Mouse (Mus musculus): ENCODE data around the gene AI854703. TPM values are rescaled to one million over a fixed set of nuclear protein-coding genes. Genes with fewer than 3 reads are reported as not detected.
A peak's percentile ranks its signal among the peaks of the same experiment; 100 is the strongest.
"Not testable (repeated sequence)": the region's sequence is repeated elsewhere in the genome, so short reads cannot be mapped to it uniquely, and the experiment has no call there.

AI854703 gene
- polyA plus RNA-seq, 1 experiment: 14.0 TPM

DNA sequence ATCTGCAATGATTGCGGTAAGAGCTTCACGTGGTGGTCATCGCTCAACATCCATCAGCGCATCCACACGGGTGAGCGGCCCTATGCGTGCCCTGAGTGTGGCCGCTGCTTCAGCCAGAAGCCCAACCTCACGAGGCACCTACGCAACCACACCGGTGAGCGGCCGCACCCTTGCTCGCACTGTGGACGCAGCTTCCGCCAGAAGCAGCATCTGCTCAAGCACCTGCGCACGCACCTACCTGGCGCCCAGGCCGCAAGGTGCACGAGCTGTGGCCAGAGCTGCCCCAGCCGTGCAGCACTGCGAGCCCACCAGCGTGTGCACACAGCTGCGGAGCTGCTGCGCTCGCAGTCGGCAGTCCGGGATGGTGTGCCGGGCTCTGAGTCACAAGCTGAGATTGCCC, 6.5 kb upstream of the AI854703 start:
- no peak for DNase-seq (ENCODE audit: low read depth)
- no peak for TF ChIP-seq POLR2A (IDR thresholded peaks at IDR 0.05; ENCODE audit: borderline replicate concordance, extremely low read depth, insufficient read depth, insufficient read length, poor library complexity, severe bottlenecking)
- TF ChIP-seq CTCF (IDR thresholded peaks at IDR 0.05; ENCODE audit: borderline replicate concordance, extremely low read depth, insufficient read depth, insufficient read length): no peak

DNA sequence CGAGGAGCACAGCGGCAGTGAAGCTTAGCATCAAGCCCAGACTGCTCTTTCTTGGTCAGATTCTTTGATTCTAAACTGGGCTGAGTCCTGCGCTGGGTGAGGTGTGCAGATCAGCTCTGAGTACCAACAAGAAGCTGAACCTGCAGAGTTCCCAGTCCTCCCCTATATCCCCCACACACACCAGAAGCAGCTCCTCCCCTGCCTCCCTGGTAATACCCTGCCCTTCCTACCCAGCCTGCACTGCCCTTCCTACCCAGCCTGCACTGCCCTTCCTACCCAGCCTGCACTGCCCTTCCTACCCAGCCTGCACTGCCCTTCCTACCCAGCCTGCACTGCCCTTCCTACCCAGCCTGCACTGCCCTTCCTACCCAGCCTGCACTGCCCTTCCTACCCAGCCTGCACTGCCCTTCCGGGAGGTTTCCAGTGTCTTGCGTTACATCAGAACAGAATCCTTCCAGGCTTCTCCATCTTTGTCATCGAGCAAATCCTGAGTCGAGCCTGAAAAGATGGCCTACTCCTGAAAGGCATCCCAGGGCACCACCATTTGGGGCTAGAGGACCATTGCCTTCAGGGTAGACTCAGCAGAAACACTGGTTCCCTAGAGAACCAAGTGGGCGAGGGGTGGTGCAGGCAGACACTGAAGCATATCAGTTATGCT, 4.2 kb upstream of the AI854703 start:
- not testable (repeated sequence) for DNase-seq (ENCODE audit: low read depth)

DNA sequence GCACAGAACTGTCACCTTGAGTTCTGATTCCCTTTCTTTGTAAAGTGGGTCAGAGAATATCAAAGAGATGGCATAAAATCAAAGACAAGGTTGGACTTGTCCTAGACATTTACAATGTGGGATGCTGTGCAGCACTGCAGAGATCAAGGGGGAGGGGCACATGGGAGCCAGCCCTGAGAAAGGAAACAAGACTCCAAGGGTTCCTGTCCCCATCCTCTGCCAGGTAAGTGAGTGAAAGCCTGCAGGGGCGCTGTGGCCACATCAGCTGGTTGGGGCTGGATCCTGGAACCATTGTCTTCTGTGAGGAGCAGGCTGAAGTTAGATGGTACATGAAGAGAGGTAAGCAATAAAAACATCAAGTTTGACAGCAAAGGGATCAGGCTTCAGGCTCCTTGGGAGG, 3.1 kb upstream of the AI854703 start:
- TF ChIP-seq POLR2A (IDR thresholded peaks at IDR 0.05; ENCODE audit: borderline replicate concordance, extremely low read depth, insufficient read depth, insufficient read length, poor library complexity, severe bottlenecking) (no peak), CTCF (IDR thresholded peaks at IDR 0.05; ENCODE audit: borderline replicate concordance, extremely low read depth, insufficient read depth, insufficient read length) (no peak)
- no peak for DNase-seq (ENCODE audit: low read depth)

DNA sequence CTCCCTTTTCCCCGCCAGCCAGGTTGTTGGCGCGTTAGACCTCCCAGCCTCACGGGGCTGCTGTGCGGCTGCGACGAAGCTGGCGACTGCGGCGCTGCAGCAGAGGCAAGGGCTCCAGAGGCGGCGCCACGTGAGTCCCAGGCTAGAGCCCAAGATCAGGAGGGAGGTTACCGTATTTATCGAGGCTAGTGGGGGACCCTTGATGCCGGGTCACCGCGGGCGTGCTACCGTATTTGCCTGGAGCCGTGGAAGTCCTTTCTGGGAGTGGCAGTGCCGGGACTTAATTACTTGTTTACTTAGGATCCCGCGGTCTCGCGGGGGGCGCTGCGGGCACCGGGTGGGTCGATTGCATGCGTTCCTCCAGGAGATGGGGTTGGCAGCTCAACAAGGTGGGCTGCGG, 420 bp downstream of the AI854703 start:
- no peak for TF ChIP-seq CTCF (IDR thresholded peaks at IDR 0.05; ENCODE audit: borderline replicate concordance, extremely low read depth, insufficient read depth, insufficient read length)
- TF ChIP-seq POLR2A (IDR thresholded peaks at IDR 0.05; ENCODE audit: borderline replicate concordance, extremely low read depth, insufficient read depth, insufficient read length, poor library complexity, severe bottlenecking): no peak
- DNase-seq (ENCODE audit: low read depth): peak; percentile 76

DNA sequence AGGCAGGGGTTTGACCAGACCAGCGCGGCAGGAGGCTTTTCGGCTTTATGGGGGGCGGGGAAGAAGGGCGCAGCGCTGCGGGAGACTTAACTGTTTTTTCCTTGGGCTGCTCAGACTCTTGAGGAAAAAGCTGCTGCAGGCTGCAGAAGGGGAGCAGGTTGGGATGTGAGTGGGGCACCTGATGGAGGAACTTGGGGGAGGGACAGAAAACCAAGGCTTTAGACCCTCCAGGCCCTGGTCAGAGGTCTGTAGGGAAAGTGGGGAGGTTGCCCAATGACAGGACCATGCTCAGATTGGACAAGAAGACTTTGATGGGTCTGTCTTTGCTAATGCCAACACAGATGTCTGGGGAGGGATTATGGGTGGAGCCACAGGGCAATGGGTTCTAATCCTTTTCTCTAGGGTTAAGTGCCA, 954 bp downstream of the AI854703 start:
- DNase-seq (ENCODE audit: low read depth): no peak
- no peak for TF ChIP-seq POLR2A (IDR thresholded peaks at IDR 0.05; ENCODE audit: borderline replicate concordance, extremely low read depth, insufficient read depth, insufficient read length, poor library complexity, severe bottlenecking)
- no peak for TF ChIP-seq CTCF (IDR thresholded peaks at IDR 0.05; ENCODE audit: borderline replicate concordance, extremely low read depth, insufficient read depth, insufficient read length)

DNA sequence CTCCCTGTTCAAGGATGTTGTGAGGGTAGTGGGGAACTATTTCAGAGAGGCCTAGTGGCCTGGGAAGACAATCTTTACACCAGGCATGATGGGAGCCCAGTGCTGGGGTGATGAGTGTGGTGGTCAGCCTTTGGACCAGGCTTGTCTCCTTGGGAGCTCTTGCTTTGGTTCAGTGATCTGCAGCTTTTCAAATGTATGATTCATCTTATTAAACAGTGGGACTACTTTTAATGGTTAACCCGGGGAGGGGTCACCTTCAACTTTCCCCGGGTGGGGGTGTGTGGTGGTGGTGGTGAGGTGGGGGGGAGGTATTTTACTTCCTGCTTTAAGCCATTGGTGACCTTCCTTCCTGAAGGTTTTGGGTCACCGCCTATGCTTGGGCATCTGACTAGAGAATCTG, 1.8 kb downstream of the AI854703 start:
- no peak for DNase-seq (ENCODE audit: low read depth)
- TF ChIP-seq CTCF (IDR thresholded peaks at IDR 0.05; ENCODE audit: borderline replicate concordance, extremely low read depth, insufficient read depth, insufficient read length) (no peak), POLR2A (IDR thresholded peaks at IDR 0.05; ENCODE audit: borderline replicate concordance, extremely low read depth, insufficient read depth, insufficient read length, poor library complexity, severe bottlenecking) (no peak)

DNA sequence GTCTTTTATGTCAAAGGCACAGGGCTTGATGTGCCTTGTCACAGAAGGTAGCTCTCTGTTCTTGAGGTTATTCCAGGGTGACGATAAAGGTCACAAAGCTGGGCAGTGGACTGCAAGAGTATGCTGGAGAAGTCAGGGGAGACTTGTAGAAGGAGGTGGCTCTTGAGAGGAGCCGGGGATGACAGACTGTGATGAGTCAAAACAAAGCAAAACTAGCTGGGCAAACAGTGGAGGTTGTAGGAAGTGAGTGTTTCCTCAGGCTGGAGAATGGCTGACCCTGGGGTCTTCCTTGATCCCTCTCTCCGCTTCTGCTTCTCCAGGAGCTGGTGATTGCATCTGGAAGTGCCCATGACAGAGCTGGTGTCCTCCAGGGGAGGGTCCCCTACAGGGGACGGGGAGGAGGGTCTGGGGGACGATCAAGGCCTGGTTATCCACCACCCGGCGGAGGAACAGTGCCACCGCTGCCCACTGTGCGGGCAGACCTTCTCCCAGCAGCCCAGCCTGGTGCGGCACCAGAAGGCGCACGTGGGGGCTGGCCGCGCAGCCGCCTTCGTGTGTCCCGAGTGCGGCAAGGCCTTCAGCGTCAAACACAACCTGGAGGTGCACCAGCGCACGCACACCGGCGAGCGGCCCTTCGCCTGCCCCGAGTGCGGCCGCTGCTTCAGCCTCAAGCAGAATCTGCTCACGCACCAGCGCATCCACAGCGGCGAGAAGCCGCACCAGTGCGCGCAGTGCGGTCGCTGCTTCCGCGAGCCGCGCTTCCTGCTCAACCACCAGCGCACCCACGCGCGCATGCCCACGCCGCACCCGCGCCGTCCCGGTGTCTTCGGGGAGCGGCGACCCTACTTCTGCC, 2.5 kb downstream of the AI854703 start:
- TF ChIP-seq CTCF (IDR thresholded peaks at IDR 0.05; ENCODE audit: borderline replicate concordance, extremely low read depth, insufficient read depth, insufficient read length) (no peak), POLR2A (IDR thresholded peaks at IDR 0.05; ENCODE audit: borderline replicate concordance, extremely low read depth, insufficient read depth, insufficient read length, poor library complexity, severe bottlenecking) (peak; percentile 37; the same call in 1 of the 2 replicates)
- peak; percentile 71 for DNase-seq (ENCODE audit: low read depth)

DNA sequence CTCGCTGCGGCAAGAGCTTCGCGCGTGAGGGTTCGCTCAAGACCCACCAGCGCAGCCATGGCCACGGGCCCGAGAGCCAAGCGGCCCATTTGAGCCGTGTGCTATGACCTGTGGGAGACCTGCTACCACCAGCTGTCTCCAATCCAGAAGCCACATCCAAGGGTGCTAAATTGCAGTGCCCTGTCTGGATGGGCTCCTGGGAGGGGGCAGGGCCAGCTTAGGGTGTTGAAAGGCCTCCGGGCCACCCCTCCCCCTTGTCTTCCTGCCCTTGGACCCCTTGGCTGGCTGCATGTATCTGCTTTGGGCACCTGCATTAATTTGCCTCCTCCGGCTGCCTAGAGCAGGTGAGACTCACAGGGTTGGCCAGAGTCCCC, 3.1 kb downstream of the AI854703 start:
- DNase-seq (ENCODE audit: low read depth): no peak
- TF ChIP-seq CTCF (IDR thresholded peaks at IDR 0.05; ENCODE audit: borderline replicate concordance, extremely low read depth, insufficient read depth, insufficient read length) (no peak), POLR2A (IDR thresholded peaks at IDR 0.05; ENCODE audit: borderline replicate concordance, extremely low read depth, insufficient read depth, insufficient read length, poor library complexity, severe bottlenecking) (no peak)

DNA sequence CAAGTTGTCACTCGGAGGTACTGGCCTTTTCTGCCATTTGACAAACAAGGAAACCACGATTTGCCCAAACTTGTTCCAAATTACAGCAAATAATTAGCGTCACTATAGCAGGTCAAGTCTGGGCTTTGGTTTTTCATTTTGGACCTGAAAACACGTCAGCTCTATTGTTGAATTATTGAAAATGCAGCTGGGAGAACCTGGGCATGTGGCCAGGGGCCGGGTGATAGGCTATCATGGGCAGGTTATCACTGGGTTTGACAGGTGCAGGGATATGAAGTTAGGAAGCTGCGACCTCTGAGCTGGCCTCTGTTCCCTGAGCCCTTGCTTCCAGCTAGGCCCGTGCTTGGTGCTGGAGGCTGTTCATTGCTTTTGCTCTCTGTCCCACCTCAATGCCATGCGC, 4.3 kb downstream of the AI854703 start:
- DNase-seq (ENCODE audit: low read depth): no peak
- no peak for TF ChIP-seq POLR2A (IDR thresholded peaks at IDR 0.05; ENCODE audit: borderline replicate concordance, extremely low read depth, insufficient read depth, insufficient read length, poor library complexity, severe bottlenecking)
- TF ChIP-seq CTCF (IDR thresholded peaks at IDR 0.05; ENCODE audit: borderline replicate concordance, extremely low read depth, insufficient read depth, insufficient read length): no peak

DNA sequence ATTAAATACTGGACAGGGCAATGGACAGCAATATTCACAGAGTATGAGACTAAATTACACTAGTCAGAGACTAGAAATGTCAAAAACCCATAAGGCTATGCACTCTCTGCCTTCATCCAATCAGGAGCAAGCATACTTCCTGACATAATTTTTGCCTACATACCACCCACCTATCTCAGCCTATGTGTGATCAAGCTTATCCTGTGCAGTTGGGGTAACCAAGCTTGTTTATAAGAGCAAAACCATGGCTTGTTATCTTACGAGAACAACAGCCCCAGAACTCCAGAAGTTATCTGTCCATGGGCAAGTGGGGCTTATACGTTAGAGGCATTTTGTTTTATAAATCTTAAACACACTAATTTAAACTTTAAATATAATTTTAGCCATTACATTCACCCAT, 8.5 kb downstream of the AI854703 start:
- no peak for TF ChIP-seq POLR2A (IDR thresholded peaks at IDR 0.05; ENCODE audit: borderline replicate concordance, extremely low read depth, insufficient read depth, insufficient read length, poor library complexity, severe bottlenecking)
- no peak for TF ChIP-seq CTCF (IDR thresholded peaks at IDR 0.05; ENCODE audit: borderline replicate concordance, extremely low read depth, insufficient read depth, insufficient read length)
- no peak for DNase-seq (ENCODE audit: low read depth)

DNA sequence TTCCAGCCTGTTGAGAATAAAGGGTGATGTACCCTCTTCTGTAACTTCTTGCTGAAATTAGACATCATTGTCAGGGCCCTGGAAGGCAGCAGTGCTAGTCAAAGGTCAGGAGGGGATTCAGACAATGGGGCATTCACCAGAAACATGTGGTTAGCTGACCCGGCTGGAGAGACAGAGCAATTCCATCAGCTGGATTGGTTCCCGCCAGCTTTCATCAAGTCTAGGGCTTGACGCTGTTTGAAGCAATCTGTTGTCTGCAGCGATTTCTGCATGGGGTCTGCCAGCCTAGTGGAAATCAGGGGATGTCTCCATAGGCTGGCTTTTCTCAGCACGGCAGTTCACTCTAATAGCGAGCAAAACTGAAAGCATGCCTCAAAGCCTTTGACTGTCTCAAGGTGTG, 10.0 kb downstream of the AI854703 start:
- no peak for TF ChIP-seq POLR2A (IDR thresholded peaks at IDR 0.05; ENCODE audit: borderline replicate concordance, extremely low read depth, insufficient read depth, insufficient read length, poor library complexity, severe bottlenecking)
- no peak for TF ChIP-seq CTCF (IDR thresholded peaks at IDR 0.05; ENCODE audit: borderline replicate concordance, extremely low read depth, insufficient read depth, insufficient read length)
- DNase-seq (ENCODE audit: low read depth): no peak
